Mouse (Mus musculus) heart, embryonic 14.5 days (tissue): ENCODE measurements around the gene Mei1. TPM values are rescaled to one million over a fixed set of nuclear protein-coding genes. Genes with fewer than 3 reads are reported as not detected.

Source experiments
- ATAC-seq: fragments of 200-750 bp; cut with Nextera tagmentation; 2 replicates; pipeline ENCODE4 v1.8.0; 2017; ENCODE audit warnings: low read depth, moderate TSS enrichment; ENCODE audit not compliant: insufficient number of reproducible peaks, insufficient read depth, low FRiP score
- H3K27ac ChIP-seq, 2 experiments: fragments of 200-500 bp in 1 of 2; fragments of 300-500 bp in 1 of 2; sonication (generic) in 1 of 2; replicated peaks in 1 of 2; 2 replicates each; pipeline ENCODE4 v1.5.1; 2012 to 2014; ENCODE audit warnings: low read depth in 2 of 2, low read length in 2 of 2, control low read depth in 1 of 2, mild to moderate bottlenecking in 1 of 2, mixed read lengths in 1 of 2; ENCODE audit not compliant: control insufficient read depth in 1 of 2, insufficient read depth in 1 of 2
- H3K27me3 ChIP-seq: fragments of 300-500 bp; sonication (generic); 2 replicates; pipeline ENCODE4 v1.6.1; 2014; ENCODE audit warnings: mild to moderate bottlenecking, low read length, control low read depth; ENCODE audit not compliant: control insufficient read depth, insufficient read depth
- H3K36me3 ChIP-seq: fragments of 300-500 bp; sonication (generic); 2 replicates; pipeline ENCODE4 v1.6.1; 2014; ENCODE audit warnings: mild to moderate bottlenecking, control low read depth, low read length, mixed read lengths; ENCODE audit not compliant: control insufficient read depth, insufficient read depth
- H3K4me1 ChIP-seq, 2 experiments: fragments of 200-500 bp in 1 of 2; fragments of 300-500 bp in 1 of 2; sonication (generic) in 1 of 2; 2 replicates each; pipeline ENCODE4 v1.6.1; 2012 to 2014; ENCODE audit warnings: low read length in 2 of 2, control low read depth in 1 of 2, mixed read lengths in 1 of 2; ENCODE audit not compliant: control insufficient read depth in 2 of 2, insufficient read depth in 2 of 2
- H3K4me2 ChIP-seq: fragments of 300-500 bp; sonication (generic); 2 replicates; pipeline ENCODE4 v1.6.1; 2014; ENCODE audit warnings: mild to moderate bottlenecking, low read length
- H3K4me3 ChIP-seq, 2 experiments: fragments of 200-500 bp in 1 of 2; fragments of 300-500 bp in 1 of 2; sonication (generic) in 1 of 2; 2 replicates each; pipeline ENCODE4 v1.5.1; 2012 to 2014; ENCODE audit warnings: low read length in 2 of 2, mild to moderate bottlenecking in 2 of 2, control low read depth in 1 of 2, low read depth in 1 of 2, moderate library complexity in 1 of 2; ENCODE audit not compliant: control insufficient read depth in 1 of 2, insufficient read depth in 1 of 2
- H3K9ac ChIP-seq: fragments of 300-500 bp; sonication (generic); 2 replicates; pipeline ENCODE4 v1.6.1; 2014; ENCODE audit warnings: mild to moderate bottlenecking, low read length
- H3K9me3 ChIP-seq: fragments of 300-500 bp; sonication (generic); 2 replicates; pipeline ENCODE4 v1.6.1; 2016; ENCODE audit warnings: low read length, control low read depth; ENCODE audit not compliant: control insufficient read depth
- WGBS: fragments of 180-500 bp; shearing (Covaris S2); extraction: QIAGEN DNeasy Blood & Tissue Kit; methylation state at CpG from one replicate; pipeline ENCODE4 v1.1.7; 2014; 5-methylcytosine and 5-hydroxymethylcytosine counted together
- polyA plus RNA-seq: library from polyadenylated mRNA; unstranded; fragments of >200 nt; fragmentation: Nextera tagmentation; extraction: Ambion mirVana; gene quantifications from 2 replicates; pipeline ENCODE4 v1.2.1, GENCODE M21; 2014

The Mei1 gene
- polyA plus RNA-seq, 1 experiment from 2014 or later, result not detected

DNA sequence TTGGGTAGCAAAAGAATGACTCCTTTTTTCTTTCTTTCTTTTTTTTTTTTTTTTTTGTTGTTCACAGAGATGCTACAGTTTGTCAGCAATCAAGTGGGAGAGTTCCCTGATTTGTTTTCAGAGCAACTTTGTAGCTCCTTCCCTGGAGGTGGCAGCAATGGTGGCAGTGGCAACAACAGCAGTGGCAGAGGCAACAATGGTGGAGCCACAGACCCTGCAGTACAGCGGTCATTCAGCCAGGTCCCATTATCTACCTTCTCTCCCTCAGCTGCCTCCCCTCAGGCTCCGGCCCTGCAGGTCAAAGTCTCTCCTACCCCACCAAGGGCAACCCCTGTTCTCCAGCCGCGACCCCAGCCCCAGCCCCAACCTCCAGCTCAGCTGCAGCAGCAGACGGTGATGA is 99.9 kb downstream of the Mei1 start:
- peak overlapping the region; percentile 65 to 70 for H3K27ac ChIP-seq
- 0 out of 2 replicates have a peak overlapping the region, but pooled peaks have one; percentile 13 for H3K9ac ChIP-seq
- H3K36me3 ChIP-seq, result peaks cover 40% of the 10 kb centered on the region
- peak overlapping the region; percentile 22; the same call in 1 of the 2 replicates for H3K4me2 ChIP-seq
- no peak for ATAC-seq
- peaks cover 32 to 52% of the 10 kb centered on the region in 2 experiments for H3K4me1 ChIP-seq
- no peak overlapping the region for H3K4me3 ChIP-seq
- H3K9me3 ChIP-seq, result no peaks in the 10 kb centered on the region
- 44% methylated on average over 5 of the region's 5 CpGs for WGBS
- no peaks in the 10 kb centered on the region for H3K27me3 ChIP-seq

DNA sequence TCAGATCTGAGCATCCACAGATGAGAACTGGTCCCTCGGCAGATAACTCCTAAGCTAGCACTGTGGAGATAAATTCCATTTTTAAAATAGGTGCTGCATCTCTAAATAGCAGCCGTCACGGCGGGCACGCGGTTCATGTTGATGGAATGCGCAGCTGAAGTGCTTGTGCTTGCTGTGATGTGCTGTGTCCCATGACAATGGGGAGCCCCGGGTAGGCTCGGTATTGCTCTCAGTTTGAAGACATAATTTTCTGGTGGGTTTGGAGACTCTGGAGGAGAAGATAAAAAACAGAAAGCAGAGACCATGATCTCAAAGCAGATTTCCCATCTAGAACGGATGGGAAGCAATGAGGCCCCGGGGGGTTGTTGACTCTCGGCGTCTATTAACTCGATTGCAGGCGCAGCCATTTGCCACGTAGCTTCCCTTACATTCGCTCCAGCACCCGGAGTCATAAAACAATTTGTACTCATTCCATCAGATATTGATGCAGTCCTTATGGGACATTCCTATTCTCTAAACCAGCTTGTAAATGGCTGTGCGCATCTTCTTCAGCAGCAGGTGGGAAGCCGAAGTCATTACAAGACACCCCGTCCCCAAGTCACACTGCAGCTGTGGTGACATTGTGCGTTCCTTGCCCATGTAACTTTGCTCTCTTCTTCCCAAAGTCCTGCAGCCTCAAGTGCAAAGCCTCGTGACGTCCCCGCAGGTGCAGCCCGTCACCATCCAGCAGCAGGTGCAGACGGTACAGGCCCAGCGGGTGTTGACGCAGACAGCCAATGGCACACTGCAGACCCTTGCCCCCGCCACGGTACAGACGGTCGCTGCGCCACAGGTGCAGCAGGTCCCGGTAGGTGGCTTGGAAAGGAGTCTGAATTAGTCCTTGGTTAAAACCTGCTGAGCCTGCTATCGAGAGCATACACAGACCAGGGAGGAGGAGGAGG is 100.9 kb downstream of the Mei1 start:
- H3K4me2 ChIP-seq, result peak overlapping the region; percentile 22; the same call in 1 of the 2 replicates
- no peaks in the 10 kb centered on the region for H3K9me3 ChIP-seq
- WGBS, result 71% methylated on average over 36 of the region's 36 CpGs
- peak; percentile 38; the same call in 1 of the 2 replicates for ATAC-seq
- H3K27ac ChIP-seq, result peak overlapping the region; percentile 65 to 70
- peaks cover 51% of the 10 kb centered on the region for H3K36me3 ChIP-seq
- no peaks in the 10 kb centered on the region for H3K27me3 ChIP-seq
- H3K9ac ChIP-seq, result no peak overlapping the region
- H3K4me3 ChIP-seq, result no peak overlapping the region
- H3K4me1 ChIP-seq, result peaks cover 32 to 50% of the 10 kb centered on the region in 2 experiments

DNA sequence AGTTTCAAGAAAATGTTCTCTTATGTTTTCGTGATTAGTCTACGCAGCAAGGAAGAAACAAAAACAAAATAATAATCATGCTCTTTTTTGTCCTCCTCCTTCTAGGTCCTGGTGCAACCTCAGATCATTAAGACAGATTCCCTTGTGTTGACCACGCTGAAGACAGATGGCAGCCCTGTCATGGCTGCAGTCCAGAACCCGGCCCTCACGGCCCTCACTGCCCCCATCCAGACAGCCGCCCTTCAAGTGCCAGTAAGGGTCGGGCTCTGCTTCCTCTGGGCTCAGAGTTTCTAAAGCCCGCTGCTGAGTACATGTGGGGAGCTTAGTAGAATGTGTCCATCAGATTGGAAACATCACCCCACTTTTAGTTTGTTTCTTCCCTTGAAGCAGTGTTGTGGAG is 102.9 kb downstream of the Mei1 start:
- H3K27ac ChIP-seq, result no peak overlapping the region
- H3K4me3 ChIP-seq, result no peak overlapping the region
- no peak overlapping the region for H3K9ac ChIP-seq
- WGBS, result 64% methylated on average over 8 of the region's 8 CpGs
- no peaks in the 10 kb centered on the region for H3K27me3 ChIP-seq
- peaks cover 17 to 35% of the 10 kb centered on the region in 2 experiments for H3K4me1 ChIP-seq
- no peak overlapping the region for H3K4me2 ChIP-seq
- peaks cover 70% of the 10 kb centered on the region for H3K36me3 ChIP-seq
- no peak for ATAC-seq
- H3K9me3 ChIP-seq, result no peaks in the 10 kb centered on the region

DNA sequence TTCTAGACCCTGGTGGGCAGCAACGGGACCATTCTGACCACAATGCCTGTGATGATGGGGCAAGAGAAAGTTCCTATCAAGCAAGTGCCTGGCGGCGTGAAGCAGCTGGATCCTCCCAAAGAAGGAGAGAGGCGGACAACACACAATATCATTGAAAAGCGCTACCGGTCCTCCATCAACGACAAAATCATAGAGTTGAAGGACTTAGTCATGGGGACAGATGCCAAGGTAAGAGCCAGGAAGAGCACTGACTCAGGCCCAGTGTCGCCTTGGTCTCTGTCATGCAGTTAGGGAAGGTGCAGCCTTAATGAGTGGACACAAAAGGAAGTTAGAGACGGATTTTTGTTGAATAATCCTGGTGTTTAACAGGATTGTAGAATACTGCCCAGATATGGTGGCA is 105.3 kb downstream of the Mei1 start:
- no peak overlapping the region for H3K4me3 ChIP-seq
- no peak overlapping the region for H3K9ac ChIP-seq
- H3K4me2 ChIP-seq, result no peak overlapping the region
- peaks cover 94% of the 10 kb centered on the region for H3K36me3 ChIP-seq
- H3K4me1 ChIP-seq, result peaks cover 6 to 13% of the 10 kb centered on the region in 2 experiments
- no peaks in the 10 kb centered on the region for H3K27me3 ChIP-seq
- no peaks in the 10 kb centered on the region for H3K9me3 ChIP-seq
- 92% methylated on average over 9 of the region's 9 CpGs for WGBS
- H3K27ac ChIP-seq, result no peak overlapping the region
- no peak for ATAC-seq

Other genes starting within 250 kb of the Mei1 start
- gene Tob2, start 211.2 kb upstream of the Mei1 start, polyA plus RNA-seq, result 10.3 and 12.4 TPM in 2 replicates
- gene Phf5a, start 198.1 kb upstream of the Mei1 start, polyA plus RNA-seq, result 103 and 106 TPM in 2 replicates
- gene Aco2, start 197.7 kb upstream of the Mei1 start, polyA plus RNA-seq, result 571 and 598 TPM in 2 replicates
- gene Polr3h, start 143.8 kb upstream of the Mei1 start, polyA plus RNA-seq, result 154 and 156 TPM in 2 replicates
- 5.5 and 6.7 TPM in 2 replicates for gene Csdc2, start 133.2 kb upstream of the Mei1 start, polyA plus RNA-seq
- gene Pmm1, start 109.1 kb upstream of the Mei1 start, polyA plus RNA-seq, result 18.3 and 19.7 TPM in 2 replicates
- gene 1700029P11Rik, start 89.5 kb upstream of the Mei1 start, polyA plus RNA-seq, result not detected in 2 replicates
- 57.7 and 64.1 TPM in 2 replicates for gene Xrcc6, start 82.2 kb upstream of the Mei1 start, polyA plus RNA-seq
- 19.8 and 21.8 TPM in 2 replicates for gene Desi1, start 36.1 kb upstream of the Mei1 start, polyA plus RNA-seq
- gene Snu13, start 22.4 kb upstream of the Mei1 start, polyA plus RNA-seq, result 160 and 178 TPM in 2 replicates
- gene 4930407I10Rik, start 10.8 kb upstream of the Mei1 start, polyA plus RNA-seq, result not detected in 2 replicates
- gene Ccdc134, start 57.9 kb downstream of the Mei1 start, polyA plus RNA-seq, result 7.1 and 8.5 TPM in 2 replicates
- gene Srebf2, start 77.2 kb downstream of the Mei1 start, polyA plus RNA-seq, result 59.8 and 62.1 TPM in 2 replicates
- 0.22 and 0.42 TPM in 2 replicates for gene Shisa8, start 142.8 kb downstream of the Mei1 start, polyA plus RNA-seq
- 0.11 and 0.16 TPM in 2 replicates for gene Tnfrsf13c, start 154.4 kb downstream of the Mei1 start, polyA plus RNA-seq
- gene Cenpm, start 174.8 kb downstream of the Mei1 start, polyA plus RNA-seq, result 67.7 and 73.0 TPM in 2 replicates
- not detected in 2 replicates for gene 1500009C09Rik, start 182.4 kb downstream of the Mei1 start, polyA plus RNA-seq
- gene Sept3, start 204.9 kb downstream of the Mei1 start, polyA plus RNA-seq, result 4.7 and 4.9 TPM in 2 replicates
- 0.28 TPM in 1 of 2 replicates, not detected in the other for gene Wbp2nl, start 229.0 kb downstream of the Mei1 start, polyA plus RNA-seq